Mouse (Mus musculus): ENCODE results near the gene Ensa.
"Not testable (repeated sequence)": the region's sequence is repeated elsewhere in the genome, so short reads cannot be mapped to it uniquely, and the experiment has no call there.

The Ensa gene

GRCm38 (mm10) chr3:95643097-95643496 is 18.3 kb downstream of the Ensa start:
- in situ Hi-C loops (cut with MboI, MseI): no loop called here

DNA sequence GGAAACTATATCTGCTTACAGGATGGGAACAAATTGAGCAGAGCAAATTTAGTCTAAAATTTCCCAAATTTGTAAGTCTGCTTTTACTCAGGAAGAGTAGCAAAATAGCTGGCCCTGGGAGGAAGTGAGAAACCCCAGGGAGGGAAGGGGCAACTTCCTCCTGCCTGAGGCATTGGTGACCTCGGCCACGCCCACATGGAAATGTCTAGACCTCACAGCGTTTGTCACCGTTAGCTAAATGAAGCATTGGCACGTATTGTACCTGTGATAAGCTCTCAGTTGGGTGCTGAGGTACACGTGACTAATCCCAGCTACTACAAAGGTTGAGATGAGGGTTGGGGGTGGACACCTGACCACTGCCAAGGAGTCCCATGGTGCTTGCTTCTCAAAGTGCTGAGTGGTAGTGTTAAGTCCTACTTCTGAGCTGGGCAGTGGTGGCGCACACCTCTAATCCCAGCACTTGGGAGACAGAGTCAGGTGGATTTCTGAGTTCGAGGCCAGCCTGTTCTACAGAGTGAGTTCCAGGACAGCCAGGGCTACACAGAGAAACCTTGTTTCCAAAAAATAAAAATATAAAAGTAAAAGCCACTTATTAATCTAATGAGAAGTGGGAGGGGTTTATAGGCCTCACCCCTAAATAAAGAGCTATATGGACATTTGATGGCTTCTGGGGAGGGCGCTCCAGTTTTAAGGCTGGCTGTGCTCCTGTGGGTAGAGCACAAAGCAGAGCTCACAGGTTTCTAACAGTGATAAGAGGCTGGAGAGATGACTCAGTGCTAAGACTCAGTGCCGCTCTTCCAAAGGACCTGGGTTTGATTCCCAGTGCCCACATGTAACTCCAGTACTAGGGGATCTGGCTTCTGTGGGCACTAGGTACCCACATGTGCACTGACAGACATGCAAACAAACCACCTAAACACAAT is 20.8 kb downstream of the Ensa start:
- in situ Hi-C loops (cut with MboI, MseI): no loop called here

DNA sequence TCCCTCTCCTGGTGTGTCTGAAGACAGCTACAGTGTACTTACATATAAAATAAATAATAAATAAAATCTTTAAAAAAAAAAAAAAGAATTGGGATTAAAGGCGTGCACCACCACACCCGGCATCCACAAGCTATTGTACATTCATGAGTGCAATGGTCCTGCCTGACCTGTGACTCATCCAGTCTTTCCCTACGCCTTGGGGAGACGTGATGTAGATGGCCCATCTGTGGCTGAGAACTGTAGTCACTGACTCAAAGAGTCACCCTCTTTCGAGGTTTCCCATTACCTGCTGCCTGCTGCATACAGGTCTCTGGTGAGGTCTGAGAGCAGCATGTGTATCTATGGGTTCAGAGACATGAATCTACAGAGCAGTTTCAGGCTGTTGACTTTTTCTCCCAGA is 23.2 kb downstream of the Ensa start:
- in situ Hi-C loops (cut with MboI, MseI): no loop called here

- in situ Hi-C loops (cut with MboI, MseI): no loop called here
These were observed 25.7 kb downstream of the Ensa start for GRCm38 (mm10) chr3:95650276-95651032.

GRCm38 (mm10) chr3:95651033-95651373 is 26.2 kb downstream of the Ensa start:
- in situ Hi-C loops (cut with MboI, MseI): no loop called here

- in situ Hi-C loops (cut with MboI, MseI): no loop called here
These were observed 26.8 kb downstream of the Ensa start for GRCm38 (mm10) chr3:95651391-95652203.

DNA sequence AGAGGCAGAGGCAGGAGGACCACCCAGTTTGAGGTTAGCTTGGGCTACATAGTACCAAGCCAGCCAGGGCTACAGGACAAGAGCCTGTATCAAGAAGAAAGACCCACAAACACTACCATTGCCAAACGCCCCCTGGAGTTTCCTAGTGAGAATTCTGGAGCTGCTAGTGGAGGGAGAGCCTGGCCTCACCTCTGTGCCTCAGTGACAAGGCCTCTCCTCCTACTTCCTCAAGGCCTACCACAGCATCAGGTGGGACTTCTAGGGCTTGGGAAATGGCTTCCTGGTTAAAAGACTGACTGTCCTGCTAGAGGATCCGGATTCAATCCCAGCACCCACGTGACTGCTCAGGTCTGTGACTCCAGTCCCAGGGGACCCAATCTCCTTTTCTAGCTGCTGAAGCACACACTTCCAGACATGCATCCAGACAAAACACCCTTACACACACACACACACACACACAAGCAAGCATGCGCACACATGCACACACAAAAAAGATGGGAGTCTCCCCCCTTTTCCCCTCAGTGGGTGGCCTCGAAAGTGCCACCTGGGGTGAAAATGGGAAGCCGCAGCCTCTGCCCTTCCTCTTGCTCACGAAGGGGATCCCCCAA is 27.5 kb downstream of the Ensa start:
- in situ Hi-C loops (cut with MboI, MseI): no loop called here

- in situ Hi-C loops (cut with MboI, MseI): no loop called here
These were observed 28.1 kb downstream of the Ensa start for GRCm38 (mm10) chr3:95652871-95653270.

GRCm38 (mm10) chr3:95653473-95654034 is 28.8 kb downstream of the Ensa start:
- in situ Hi-C loops (cut with MboI, MseI): no loop called here

- in situ Hi-C loops (cut with MboI, MseI): not testable (repeated sequence)
These were observed 29.6 kb downstream of the Ensa start for GRCm38 (mm10) chr3:95654371-95654770.

- in situ Hi-C loops (cut with MboI, MseI): no loop called here
These were observed 30.6 kb downstream of the Ensa start for GRCm38 (mm10) chr3:95655437-95655836.

DNA sequence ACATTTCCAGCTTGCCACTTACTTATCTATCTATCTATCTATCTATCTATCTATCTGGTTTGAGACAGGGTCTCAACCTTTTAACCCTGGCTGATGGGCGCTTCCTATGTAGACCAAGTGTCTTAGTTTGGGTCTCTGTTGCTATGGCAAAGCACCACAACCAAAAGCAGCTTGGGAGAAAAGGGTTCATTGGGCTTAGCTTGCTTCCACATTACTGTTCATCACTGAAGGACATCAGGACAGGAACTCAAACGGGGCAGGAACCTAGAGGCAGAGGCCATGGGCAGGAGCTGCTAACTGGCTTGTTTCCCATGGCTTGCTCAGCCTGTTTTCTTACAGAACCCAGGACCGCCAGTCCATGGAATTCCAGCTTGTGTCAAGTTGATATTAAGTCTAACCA is 32.3 kb downstream of the Ensa start:
- in situ Hi-C loops (cut with MboI, MseI): no loop called here

DNA sequence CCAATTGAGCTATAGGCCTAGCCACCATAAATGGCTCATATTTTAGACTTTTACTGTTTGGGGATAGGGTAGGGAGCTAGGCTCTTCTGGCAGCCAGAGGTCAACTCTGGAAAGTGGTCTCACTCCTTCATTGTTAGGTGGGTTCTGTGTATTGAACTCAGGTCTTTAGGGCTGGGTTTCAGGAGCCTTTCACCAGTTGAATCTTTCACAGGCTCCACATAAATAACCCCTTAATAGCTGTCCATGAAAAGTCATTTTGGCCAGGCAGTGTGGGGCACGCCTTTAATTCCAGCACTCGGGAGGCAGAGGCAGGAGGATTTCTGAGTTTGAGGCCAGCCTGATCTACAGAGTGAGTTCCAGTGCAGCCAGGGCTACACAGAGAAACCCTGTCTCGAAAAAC is 32.9 kb downstream of the Ensa start:
- in situ Hi-C loops (cut with MboI, MseI): no loop called here

DNA sequence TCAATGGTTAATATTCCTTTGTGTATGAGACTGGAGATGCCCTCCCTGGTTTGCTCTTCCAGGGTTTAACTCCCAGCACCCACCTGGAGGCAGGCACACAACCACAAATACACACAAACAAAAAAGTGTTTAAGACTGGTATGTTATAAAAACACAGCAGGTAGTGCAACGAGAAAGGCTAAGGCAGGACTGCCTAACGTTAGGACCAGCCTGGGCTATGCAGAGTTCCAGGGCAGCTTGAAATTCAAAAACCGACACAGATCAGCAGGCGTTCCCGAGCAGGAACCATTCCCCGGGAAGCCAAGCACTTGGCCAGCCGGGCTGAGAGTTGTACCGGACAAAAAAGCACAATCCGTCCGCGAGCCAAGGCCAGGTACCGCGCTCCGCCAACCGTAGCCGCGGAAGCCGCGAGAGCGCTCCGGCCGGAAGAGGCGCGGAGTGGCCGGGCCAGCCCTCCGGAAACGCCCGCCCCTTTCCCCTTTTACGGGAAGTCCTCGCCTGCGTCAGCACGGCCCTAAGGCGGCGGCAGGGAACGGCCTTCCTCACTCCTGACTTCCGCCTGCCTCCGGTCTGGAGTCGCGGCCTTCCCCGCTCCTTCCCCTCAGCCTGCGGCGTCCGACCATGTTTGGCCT is 33.6 kb downstream of the Ensa start, which contains the start of gene Mcl1:
Gene Mcl1 (plus strand): TSS at position 553 of the 632 bp plus-strand sequence.
- in situ Hi-C loops (cut with MboI, MseI): no loop called here

GRCm38 (mm10) chr3:95658868-95659712 is 34.3 kb downstream of the Ensa start:
- in situ Hi-C loops (cut with MboI, MseI): no loop called here

DNA sequence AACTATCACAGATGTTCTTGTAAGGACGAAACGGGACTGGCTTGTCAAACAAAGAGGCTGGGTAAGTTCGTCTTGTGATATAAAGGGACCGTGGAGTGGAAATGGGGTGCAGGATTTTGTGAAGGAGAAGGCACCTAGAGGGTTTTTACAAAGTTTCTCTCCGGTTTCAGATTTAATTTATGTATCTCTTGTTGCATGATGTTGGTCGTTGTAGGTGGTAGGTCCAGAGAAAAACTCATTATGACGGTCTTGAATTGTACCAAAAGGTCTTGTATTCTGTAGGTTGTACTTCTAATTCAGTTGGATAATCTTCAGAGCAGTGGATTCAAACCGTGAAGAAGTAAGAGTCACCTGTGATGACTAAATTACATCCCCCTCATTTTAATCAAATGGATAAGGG is 35.2 kb downstream of the Ensa start:
- in situ Hi-C loops (cut with MboI, MseI): no loop called here

DNA sequence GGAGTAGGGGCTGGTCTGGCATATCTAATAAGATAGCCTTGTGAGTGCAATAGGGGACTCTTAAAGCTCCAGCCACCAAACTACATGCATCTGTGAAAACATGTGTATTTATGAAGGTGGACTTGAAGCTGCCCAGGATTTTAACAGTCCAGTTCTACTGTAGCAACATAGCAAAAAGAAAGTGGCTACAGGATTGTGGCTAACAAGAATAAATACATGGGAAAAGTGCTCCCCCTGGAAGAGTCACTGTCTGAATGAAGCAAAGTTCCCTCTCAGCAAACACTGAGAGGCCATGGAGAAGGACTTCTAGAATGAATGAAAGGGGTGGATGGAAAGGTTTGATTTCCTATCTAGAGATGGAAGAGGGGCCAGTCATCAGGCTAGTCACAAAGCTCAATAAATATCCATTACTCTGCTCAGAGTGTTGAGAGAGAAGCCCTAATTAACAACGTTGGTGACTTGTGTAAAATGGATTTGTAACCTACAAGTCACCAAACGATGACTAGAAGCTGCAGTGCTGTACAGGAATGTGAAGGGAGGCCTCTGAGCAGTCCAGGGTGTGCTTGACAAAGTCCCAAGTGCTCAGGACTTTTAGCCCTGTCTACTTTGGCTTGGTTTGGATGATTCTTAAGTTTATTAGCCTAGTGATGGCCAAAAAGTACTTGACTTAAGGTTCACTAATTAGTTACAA is 36.1 kb downstream of the Ensa start:
- in situ Hi-C loops (cut with MboI, MseI): no loop called here

DNA sequence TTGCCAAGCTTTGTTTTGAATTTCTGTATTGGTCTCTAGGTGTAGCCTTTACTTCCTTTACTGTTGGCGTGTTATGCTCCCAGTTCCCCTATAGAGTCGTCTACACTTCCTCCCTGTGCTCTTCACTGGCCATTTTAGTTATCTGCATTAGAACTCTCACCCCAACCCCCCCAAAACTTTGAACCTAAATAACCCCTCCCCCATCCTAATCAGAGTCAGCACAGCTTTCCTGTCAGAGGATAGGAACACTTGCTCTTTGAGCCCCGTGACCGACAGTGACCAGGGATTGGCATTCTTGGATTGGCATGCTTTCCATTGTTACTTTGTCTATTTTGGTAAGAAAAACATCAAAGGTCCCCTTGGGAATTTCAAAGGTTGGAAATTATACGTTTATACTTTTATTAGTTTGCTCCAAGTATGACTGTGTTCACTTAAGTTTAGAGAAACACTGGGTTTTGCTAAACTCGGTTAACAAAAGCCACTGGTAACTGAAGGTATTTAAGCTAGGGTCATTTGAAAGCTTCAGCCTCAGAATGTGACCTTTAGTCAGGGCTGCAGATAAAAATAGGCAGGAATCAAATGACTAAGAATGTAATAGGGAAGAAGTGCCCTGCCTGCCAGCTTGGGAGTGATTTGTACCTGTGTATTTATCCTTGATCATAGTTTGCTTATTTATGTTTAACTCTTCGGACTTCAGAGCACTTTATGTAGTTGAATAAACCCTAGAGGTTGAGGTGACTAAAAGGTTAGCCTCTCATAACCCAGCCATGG is 37.3 kb downstream of the Ensa start:
- in situ Hi-C loops (cut with MboI, MseI): no loop called here
